Mouse (Mus musculus) liver, embryonic 14.5 days (tissue): Measurements from ENCODE around the gene Armc12. TPM values are rescaled to one million over a fixed set of nuclear protein-coding genes. Genes with fewer than 3 reads are reported as not detected.
"Not testable (repeated sequence)": the region's sequence is repeated elsewhere in the genome, so short reads cannot be mapped to it uniquely, and the experiment has no call there.

Experiments used
- ATAC-seq: fragments of 200-750 bp; cut with Nextera tagmentation; 2 replicates; pipeline ENCODE4 v1.8.0; 2017; ENCODE audit warnings: moderate number of reproducible peaks, mild to moderate bottlenecking, moderate library complexity; ENCODE audit not compliant: insufficient read depth
- DNase-seq, 3 experiments: peaks; one replicate each; pipeline ENCODE4 v3.0.0-alpha.2; 2012 to 2013; ENCODE audit warnings: low read depth in 3 of 3, low spot score in 3 of 3
- H3K27ac ChIP-seq: fragments of 300-500 bp; sonication (generic); 2 replicates; pipeline ENCODE4 v1.5.1; 2014; ENCODE audit warnings: moderate library complexity, mild to moderate bottlenecking, control low read depth, inconsistent platforms
- H3K27me3 ChIP-seq: fragments of 300-500 bp; sonication (generic); 2 replicates; pipeline ENCODE4 v1.6.1; 2014; ENCODE audit warnings: mild to moderate bottlenecking, low read length, moderate library complexity; ENCODE audit not compliant: control insufficient read depth, insufficient read depth
- H3K36me3 ChIP-seq: fragments of 300-500 bp; sonication (generic); replicated peaks from 2 replicates; pipeline ENCODE4 v1.6.1; 2014; ENCODE audit warnings: low read depth; ENCODE audit not compliant: control insufficient read depth, insufficient read depth
- H3K4me1 ChIP-seq, 2 experiments: fragments of 200-500 bp in 1 of 2; fragments of 300-500 bp in 1 of 2; sonication (generic) in 1 of 2; replicated peaks; 2 replicates each; pipeline ENCODE4 v1.6.1; 2012 to 2014; ENCODE audit warnings: antibody characterized with exemption in 1 of 2, inconsistent platforms in 1 of 2, low read length in 1 of 2; ENCODE audit not compliant: control insufficient read depth in 2 of 2, insufficient read depth in 2 of 2
- H3K4me2 ChIP-seq: fragments of 300-500 bp; sonication (generic); 2 replicates; pipeline ENCODE4 v1.6.1; 2014; ENCODE audit warnings: low read depth, mild to moderate bottlenecking, control low read depth, moderate library complexity
- H3K4me3 ChIP-seq, 2 experiments: fragments of 200-500 bp in 1 of 2; fragments of 300-500 bp in 1 of 2; sonication (generic) in 1 of 2; 2 replicates each; pipeline ENCODE4 v1.5.1; 2012 to 2014; ENCODE audit warnings: low read depth in 2 of 2, low read length in 2 of 2, mild to moderate bottlenecking in 2 of 2, control low read depth in 1 of 2, inconsistent platforms in 1 of 2, moderate library complexity in 1 of 2; ENCODE audit not compliant: insufficient read depth in 1 of 2
- H3K9ac ChIP-seq: fragments of 300-500 bp; sonication (generic); replicated peaks from 2 replicates; pipeline ENCODE4 v1.6.1; 2014; ENCODE audit warnings: mild to moderate bottlenecking, control low read depth, moderate library complexity
- H3K9me3 ChIP-seq: fragments of 300-500 bp; sonication (generic); 2 replicates; pipeline ENCODE4 v1.6.1; 2016; ENCODE audit warnings: low read length, mixed read lengths; ENCODE audit not compliant: control insufficient read depth
- CTCF ChIP-seq: IDR thresholded peaks from 2 replicates; pipeline ENCODE4 v1.5.1; 2016; ENCODE audit warnings: antibody characterized with exemption, low read depth, control low read depth
- EP300 ChIP-seq: IDR thresholded peaks from 2 replicates; pipeline ENCODE4 v1.6.1; 2016; ENCODE audit warnings: antibody characterized with exemption, low read depth
- WGBS: fragments of 180-500 bp; shearing (Covaris S2); extraction: QIAGEN DNeasy Blood & Tissue Kit; methylation state at CpG from one replicate; pipeline ENCODE4 v1.1.7; 2014; ENCODE audit not compliant: insufficient replicate concordance; 5-methylcytosine and 5-hydroxymethylcytosine counted together
- polyA plus RNA-seq, 2 experiments: library from polyadenylated mRNA; depleted of rRNA in 1 of 2; stranded (reverse) in 1 of 2; unstranded in 1 of 2; fragments of >200 nt; fragmentation: Nextera tagmentation in 1 of 2; extraction: Ambion mirVana in 1 of 2; gene quantifications; 2 replicates each; pipeline versions ENCODE4 v1.2.1 to v1.2.3; 2012 to 2014

Gene Armc12
- polyA plus RNA-seq, 2 experiments, result 0.03 TPM; not detected in 1

DNA sequence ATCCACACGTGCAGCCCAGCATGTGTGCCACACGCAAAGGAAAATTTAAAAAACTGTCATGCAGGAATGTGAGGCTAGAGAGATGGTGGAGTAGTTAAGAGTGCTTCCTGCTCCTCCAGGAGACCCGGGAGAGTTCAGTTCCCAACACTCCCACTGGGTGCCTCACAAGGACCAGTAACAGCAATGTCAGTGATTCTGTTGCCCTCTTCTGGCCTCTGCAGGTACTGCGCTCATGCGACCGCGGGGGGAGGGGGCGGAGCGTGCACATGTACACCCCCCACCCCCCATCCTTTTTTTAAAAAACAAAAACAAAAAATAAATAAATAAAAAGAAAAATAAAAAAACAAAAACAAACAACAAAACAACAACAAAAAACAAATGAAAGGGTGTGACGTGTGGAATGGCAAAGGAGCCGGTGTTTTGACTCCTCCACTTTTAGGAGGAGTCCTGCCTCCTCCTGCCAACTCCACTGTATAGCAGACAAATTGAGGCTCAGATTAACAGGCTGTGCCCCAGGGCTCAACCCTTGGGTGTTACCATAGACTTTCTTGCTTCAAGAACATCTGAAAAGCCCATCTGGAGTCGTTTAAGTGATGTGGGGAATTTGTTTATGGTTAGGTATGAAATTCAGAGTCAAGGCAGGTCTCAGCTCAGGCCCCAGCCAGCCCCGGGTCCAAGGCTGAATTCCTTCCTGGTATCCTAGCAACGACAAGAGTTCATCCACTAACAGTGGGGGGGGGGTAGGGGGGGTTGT is 22.6 kb downstream of the Armc12 start:
- H3K4me1 ChIP-seq, result peaks cover 0 to 5% of the 10 kb centered on the region in 2 experiments; a peak in 2 of 4 replicates
- H3K27ac ChIP-seq, result no peak overlapping the region
- H3K9me3 ChIP-seq, result no peaks in the 10 kb centered on the region
- no peaks in the 10 kb centered on the region for H3K27me3 ChIP-seq
- DNase-seq (no peak), ATAC-seq (no peak)
- no peak overlapping the region for H3K4me2 ChIP-seq
- no peak overlapping the region for H3K4me3 ChIP-seq
- WGBS, result 11% methylated on average over 14 of the region's 14 CpGs
- TF ChIP-seq CTCF, result peak; percentile 85
- no peak for TF ChIP-seq EP300
- H3K9ac ChIP-seq, result no peak overlapping the region
- no peaks in the 10 kb centered on the region for H3K36me3 ChIP-seq

DNA sequence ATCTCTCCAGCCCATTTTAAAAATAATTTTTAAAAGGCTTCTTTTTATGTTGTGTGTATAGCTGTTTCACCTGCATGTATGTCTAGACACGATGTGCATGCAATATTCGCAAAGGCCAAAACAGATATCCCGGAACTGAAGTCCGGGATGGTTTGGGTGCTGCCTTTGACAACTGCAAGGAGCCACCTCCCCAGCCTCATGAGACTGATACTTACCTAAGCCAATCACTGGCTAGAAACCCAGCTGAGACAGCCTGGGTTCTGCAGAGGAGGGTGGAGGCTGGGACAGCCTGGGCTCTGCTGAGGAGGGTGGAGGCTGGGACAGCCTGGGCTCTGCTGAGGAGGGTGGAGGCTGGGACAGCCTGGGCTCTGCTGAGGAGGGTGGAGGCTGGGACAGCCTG is 23.4 kb downstream of the Armc12 start:
- ATAC-seq, H3K4me1 ChIP-seq, DNase-seq, H3K36me3 ChIP-seq, H3K9me3 ChIP-seq, H3K4me3 ChIP-seq, H3K4me2 ChIP-seq, H3K27ac ChIP-seq, H3K27me3 ChIP-seq, H3K9ac ChIP-seq: not testable (repeated sequence)
- WGBS, result 82% methylated on average over 4 of the region's 4 CpGs

DNA sequence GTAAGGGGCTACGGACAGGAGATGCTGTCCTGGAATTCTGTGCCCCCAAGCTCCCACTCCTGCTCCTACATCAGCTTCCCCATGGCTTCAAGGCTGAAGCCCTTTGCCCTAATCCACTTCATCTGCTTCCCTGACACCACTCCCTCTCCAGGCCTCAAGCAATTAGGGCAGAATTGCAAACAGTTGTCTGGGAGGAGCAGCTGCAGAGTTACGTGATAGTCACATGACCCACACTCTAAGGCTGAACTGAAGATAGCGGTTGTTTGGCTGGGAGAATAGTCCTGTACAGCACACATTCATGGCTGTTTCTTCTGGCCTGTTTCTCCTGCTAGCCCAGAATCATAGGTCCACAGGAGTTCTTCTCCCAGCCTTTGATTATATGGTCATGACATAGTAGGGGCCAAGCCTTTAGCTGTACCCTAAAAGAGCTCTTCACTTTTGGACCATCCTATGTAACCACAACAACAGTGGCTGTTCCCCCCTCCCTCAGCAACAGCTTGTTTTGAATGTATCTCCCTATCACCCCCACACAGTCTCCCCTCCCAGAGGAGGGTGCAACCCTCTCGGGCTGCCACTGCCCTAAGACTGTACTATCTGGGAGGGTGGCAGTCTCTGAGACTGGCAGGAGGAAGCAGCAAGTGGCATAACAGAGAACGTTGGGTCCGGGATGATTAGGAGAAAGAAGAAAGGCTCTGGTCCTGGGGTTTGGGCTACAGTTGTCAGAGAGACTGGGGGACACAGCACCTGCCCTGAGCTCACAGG is 26.2 kb downstream of the Armc12 start:
- Histone ChIP-seq H3K4me1 (peaks cover 0 to 5% of the 10 kb centered on the region in 2 experiments; a peak in 2 of 4 replicates), H3K36me3 (no peaks in the 10 kb centered on the region), H3K27ac (no peak overlapping the region), H3K9ac (no peak overlapping the region), H3K4me2 (no peak overlapping the region), H3K9me3 (no peaks in the 10 kb centered on the region), H3K4me3 (no peak overlapping the region), H3K27me3 (no peaks in the 10 kb centered on the region)
- no peak; the same call in 1 of the 2 replicates for ATAC-seq
- TF ChIP-seq CTCF (no peak), EP300 (no peak)
- DNase-seq, result no peak
- 29% methylated on average over 6 of the region's 6 CpGs for WGBS

DNA sequence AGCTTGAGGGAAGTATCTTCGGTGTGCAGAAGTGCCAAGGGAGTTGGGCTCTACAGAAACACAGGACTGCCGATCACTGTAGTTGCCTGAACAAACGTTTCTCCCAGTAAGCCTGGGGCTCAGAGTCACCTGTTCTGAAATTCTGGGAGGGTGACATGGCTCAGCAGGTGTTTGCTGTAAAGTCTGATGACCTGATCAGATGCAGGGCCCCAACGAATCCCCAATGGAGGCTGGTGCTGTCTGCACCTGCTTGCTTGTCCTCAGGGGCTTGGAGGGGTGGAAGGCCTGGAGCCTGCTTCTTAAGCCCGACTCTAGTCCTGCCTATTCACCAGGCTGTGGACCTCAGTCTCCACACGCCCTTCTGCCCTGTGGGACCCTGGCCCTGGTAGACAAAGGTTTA is 27.2 kb downstream of the Armc12 start:
- H3K4me2 ChIP-seq, result no peak overlapping the region
- TF ChIP-seq EP300 (no peak), CTCF (no peak)

DNA sequence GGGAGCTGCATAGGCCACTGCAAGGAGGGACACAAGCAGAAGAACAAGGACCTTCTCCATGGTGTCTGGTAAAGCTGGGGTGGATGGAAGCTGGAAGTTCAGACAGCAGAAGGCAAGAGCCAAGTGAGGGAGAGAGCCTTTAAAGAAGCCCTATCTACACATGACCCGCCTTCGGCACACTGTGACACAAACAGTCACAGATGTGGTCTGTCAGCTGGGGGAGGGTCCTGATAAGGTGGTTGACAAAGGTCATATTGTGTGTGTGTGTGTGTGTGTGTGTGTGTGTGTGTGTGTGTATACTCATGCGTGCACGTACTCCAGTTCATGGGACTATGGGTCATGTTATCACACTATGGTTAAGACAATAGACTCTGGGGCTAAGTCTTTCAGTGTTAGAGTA is 30.0 kb downstream of the Armc12 start, which contains the start of gene Clps:
Clps (minus strand) TSS at position 169 of the 400 bp plus-strand sequence.
- Histone ChIP-seq H3K36me3 (no peaks in the 10 kb centered on the region), H3K4me2 (no peak within 1 kb of the TSS), H3K9ac (no peak within 1 kb of the TSS), H3K9me3 (no peaks in the 10 kb centered on the region), H3K27ac (no peak within 1 kb of the TSS), H3K4me3 (no peak within 1 kb of the TSS), H3K4me1 (peaks cover 0 to 5% of the 10 kb centered on the region in 2 experiments; a peak in 2 of 4 replicates), H3K27me3 (no peaks in the 10 kb centered on the region)
- TF ChIP-seq CTCF (no peak), EP300 (no peak)
- 44% methylated on average over 4 of the region's 4 CpGs for WGBS
- DNase-seq (no peak), ATAC-seq (no peak)

More for the DNA sequence above, 27.2 kb downstream of the Armc12 start:
- Histone ChIP-seq H3K4me1 (peaks cover 0 to 5% of the 10 kb centered on the region in 2 experiments; a peak in 2 of 4 replicates), H3K27me3 (no peaks in the 10 kb centered on the region), H3K4me3 (no peak overlapping the region), H3K9me3 (no peaks in the 10 kb centered on the region), H3K9ac (no peak overlapping the region), H3K36me3 (no peaks in the 10 kb centered on the region), H3K27ac (no peak overlapping the region)
- 58% methylated on average over 6 of the region's 6 CpGs for WGBS
- ATAC-seq (no peak), DNase-seq (no peak)
